Mouse (Mus musculus): ENCODE measurements around the gene Syna. TPM values are rescaled to one million over a fixed set of nuclear protein-coding genes. Genes with fewer than 3 reads are reported as not detected.

The Syna gene
- polyA plus RNA-seq, 1 experiment from 2014 or later: not detected

DNA sequence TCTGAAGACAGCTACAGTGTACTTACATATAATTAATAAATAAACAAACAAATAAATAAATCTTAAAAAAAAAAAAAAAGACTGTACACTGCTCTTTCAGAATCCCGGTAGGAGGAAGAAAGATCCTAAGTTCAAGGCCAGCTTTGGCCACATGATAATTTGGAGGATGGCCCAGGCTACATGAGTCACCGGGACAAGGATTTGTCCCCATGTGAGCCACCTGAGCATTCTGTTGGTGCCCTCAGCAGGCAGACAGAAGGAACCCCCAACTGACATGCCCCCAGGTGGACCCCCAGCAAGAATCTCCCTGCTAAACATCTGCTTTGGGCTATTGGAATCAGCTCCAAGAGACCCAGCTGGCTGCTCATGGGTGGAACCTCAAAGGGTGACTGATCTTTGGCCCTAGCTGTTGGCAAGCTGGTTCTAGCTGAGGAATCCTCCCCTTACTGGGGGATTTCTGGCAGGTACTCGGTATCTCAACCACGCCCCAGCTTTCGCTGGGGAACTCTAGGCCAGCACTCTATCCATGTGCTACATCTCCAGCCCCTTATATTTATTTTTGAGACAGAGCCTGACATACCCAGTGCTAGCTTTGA is 5.9 kb downstream of the Syna start:
- no peak overlapping the region for H3K27ac ChIP-seq (ENCODE audit: low read length)
- no peak overlapping the region for H3K9ac ChIP-seq (ENCODE audit: low read depth, low read length)
- H3K4me1 ChIP-seq (ENCODE audit: control insufficient read depth, insufficient read depth, low read length): peaks cover 36% of the 10 kb centered on the region
- H3K4me3 ChIP-seq (ENCODE audit: low read length): no peak overlapping the region
- no peaks in the 10 kb centered on the region for H3K27me3 ChIP-seq (replicated peaks; ENCODE audit: control insufficient read depth, insufficient read depth, low read length)
- 79% methylated on average over 5 of the region's 5 CpGs for whole genome bisulfite sequencing
- ATAC-seq: no peak
- H3K4me2 ChIP-seq (ENCODE audit: low read depth, low read length): no peak overlapping the region
- H3K36me3 ChIP-seq (ENCODE audit: control insufficient read depth, insufficient read depth, low read length): no peaks in the 10 kb centered on the region
- no peaks in the 10 kb centered on the region for H3K9me3 ChIP-seq (ENCODE audit: control insufficient read depth, low read length)

DNA sequence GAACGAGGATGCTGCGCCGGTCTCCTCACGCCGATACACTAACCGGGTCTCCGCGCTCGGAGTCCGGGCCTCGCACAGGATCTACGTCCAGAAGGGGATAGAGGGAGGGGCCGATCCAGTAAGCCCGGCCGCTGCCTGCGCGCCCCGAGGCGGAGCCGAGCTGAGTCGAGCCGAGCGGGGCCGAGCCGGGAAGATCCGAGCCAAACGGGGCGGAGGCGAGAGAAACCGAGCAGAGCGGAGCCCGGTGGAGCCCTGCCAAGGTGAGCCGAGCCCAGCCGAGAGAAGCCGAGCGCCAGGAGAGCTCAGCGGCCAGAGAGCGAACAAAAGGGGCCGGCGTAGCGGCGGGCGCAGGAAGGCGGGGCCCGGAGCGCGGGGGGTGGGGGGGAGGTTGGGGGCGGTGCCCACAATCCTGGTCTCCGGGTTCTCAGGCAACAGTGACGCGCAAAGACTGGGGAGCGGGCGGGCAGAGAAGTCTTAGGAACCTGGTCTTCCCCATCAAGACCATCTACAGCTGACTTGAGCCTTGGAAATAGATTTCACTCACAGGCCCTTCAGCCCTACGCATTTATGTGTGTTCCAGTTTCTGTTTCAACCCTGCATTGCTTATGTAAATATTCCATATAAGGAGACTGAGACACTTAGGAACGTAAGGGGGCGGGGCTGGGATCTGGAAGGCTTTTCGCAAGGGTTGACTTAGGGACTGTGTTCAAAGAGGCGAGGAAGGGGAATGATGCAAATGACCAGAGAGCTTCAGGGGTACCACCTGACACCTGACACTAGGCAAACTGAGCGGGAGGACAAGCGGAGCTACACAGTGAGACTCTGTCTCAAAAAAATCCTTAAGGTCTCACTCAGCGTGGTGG is 7.6 kb downstream of the Syna start, which contains the start of gene Clip2:
Clip2 (minus strand) TSS at position 325 of the 863 bp plus-strand sequence.
- ATAC-seq: peak; percentile 86
- H3K36me3 ChIP-seq (ENCODE audit: control insufficient read depth, insufficient read depth, low read length): no peaks in the 10 kb centered on the region
- H3K4me2 ChIP-seq (ENCODE audit: low read depth, low read length): peak within 1 kb of the TSS; percentile 78
- WGBS: 2% methylated on average over 58 of the region's 61 CpGs
- no peaks in the 10 kb centered on the region for H3K9me3 ChIP-seq (ENCODE audit: control insufficient read depth, low read length)
- H3K4me3 ChIP-seq (ENCODE audit: low read length): peak within 1 kb of the TSS; percentile 94
- H3K27ac ChIP-seq (ENCODE audit: low read length): peak within 1 kb of the TSS; percentile 99
- peak within 1 kb of the TSS; percentile 95 for H3K9ac ChIP-seq (ENCODE audit: low read depth, low read length)
- peaks cover 44% of the 10 kb centered on the region for H3K4me1 ChIP-seq (ENCODE audit: control insufficient read depth, insufficient read depth, low read length)
- no peaks in the 10 kb centered on the region for H3K27me3 ChIP-seq (replicated peaks; ENCODE audit: control insufficient read depth, insufficient read depth, low read length)

DNA sequence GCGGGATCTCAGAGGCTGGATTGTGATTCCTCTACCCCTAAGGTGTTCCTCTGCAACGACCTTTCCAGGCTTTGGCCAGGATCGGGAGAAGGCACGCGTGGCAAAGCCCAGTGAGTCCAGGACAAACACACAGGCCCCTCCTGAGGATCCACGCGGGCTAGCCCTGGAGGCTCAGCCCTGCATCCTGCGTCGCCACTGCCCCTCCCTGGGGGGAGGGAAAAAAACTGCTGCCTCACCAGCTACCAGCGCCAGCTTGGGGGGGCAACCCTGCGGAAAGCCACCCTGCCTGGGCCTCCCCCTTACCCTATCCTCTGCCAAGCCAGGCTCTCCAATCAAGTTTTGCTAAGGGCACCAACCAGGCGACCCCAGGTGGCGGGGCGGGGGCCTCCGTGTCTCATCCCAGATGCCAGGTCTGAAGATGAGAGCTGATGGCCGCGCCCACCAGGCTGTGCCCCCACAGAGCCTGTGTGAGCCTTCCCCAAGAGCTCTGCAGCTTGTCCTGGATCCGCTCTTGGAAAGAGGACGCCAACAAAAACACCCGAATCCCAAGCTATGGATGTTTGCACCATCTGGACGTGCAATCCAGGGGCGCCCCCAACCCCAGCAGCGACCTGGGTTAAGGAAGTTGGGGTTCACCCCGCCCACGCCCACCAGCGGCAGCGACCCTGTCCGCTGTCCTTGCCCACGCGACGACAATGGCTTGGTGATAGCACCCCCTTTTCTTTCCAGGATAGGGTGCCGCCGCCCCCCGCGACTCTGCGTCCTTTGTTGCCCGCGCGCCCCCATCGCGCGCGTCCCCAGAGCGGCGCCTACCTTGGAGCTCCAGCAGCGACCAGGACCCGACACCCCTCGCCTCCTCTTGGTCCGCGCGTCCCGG is 8.5 kb downstream of the Syna start:
- Histone ChIP-seq H3K4me1 (ENCODE audit: control insufficient read depth, insufficient read depth, low read length) (peaks cover 50% of the 10 kb centered on the region), H3K4me3 (ENCODE audit: low read length) (peak overlapping the region; percentile 94), H3K27ac (ENCODE audit: low read length) (peak overlapping the region; percentile 99), H3K27me3 (replicated peaks; ENCODE audit: control insufficient read depth, insufficient read depth, low read length) (no peaks in the 10 kb centered on the region), H3K9ac (ENCODE audit: low read depth, low read length) (peak overlapping the region; percentile 95), H3K9me3 (ENCODE audit: control insufficient read depth, low read length) (no peaks in the 10 kb centered on the region), H3K4me2 (ENCODE audit: low read depth, low read length) (peak overlapping the region; percentile 78), H3K36me3 (ENCODE audit: control insufficient read depth, insufficient read depth, low read length) (no peaks in the 10 kb centered on the region)
- peak; percentile 1; the same call in 1 of the 2 replicates for ATAC-seq
- WGBS: under 1% methylated on average over 52 of the region's 52 CpGs

DNA sequence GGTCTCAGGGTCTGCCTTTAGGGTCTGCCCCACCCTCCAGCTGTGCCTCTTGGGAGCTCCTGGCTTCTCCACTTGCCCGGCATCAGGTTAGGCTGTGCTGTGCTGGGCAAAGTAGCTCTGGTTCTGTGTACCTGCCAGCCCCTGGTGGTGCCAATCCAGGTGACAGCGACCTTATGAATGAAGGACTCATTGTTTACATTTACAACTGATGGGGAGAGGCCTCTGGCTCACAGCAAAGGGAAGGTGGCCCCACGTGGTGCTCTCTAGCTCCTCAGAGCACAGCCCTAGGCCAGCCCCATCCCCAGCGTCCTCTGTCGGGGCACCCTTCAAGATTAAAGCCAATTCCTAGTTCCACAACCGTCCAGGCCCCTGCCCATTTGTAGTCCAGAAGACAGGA is 9.1 kb downstream of the Syna start:
- 9% methylated on average over 6 of the region's 6 CpGs for WGBS

DNA sequence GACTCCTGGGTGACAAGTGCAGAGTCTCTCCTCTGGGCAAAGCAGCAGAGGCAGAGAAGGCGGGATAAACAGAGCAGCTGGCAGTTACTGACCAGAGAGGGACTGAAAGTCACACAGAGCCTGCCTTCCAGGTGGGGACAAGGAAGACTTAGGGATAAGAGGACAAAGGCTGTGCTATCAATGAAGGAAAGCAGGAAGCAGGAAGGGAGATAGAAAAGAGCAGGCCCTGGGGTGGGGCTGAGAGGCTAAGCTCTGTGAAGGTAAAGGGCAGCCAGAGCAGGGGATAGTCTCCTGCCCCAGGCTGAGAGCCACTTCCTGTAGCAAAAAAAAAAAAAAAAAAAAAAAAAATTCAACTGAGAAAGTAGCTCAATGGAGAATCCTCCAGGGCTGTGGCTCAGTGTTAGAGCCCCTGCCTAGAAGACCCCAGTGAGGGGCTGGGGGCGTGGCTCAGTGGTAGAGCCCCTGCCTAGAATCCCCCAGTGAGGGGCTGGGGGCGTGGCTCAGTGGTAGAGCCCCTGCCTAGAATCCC is 10.3 kb downstream of the Syna start:
- Histone ChIP-seq H3K9ac (ENCODE audit: low read depth, low read length) (peak overlapping the region; percentile 95; the same call in 1 of the 2 replicates), H3K27ac (ENCODE audit: low read length) (peak overlapping the region; percentile 99), H3K4me2 (ENCODE audit: low read depth, low read length) (peak overlapping the region; percentile 26; the same call in 1 of the 2 replicates), H3K36me3 (ENCODE audit: control insufficient read depth, insufficient read depth, low read length) (no peaks in the 10 kb centered on the region), H3K9me3 (ENCODE audit: control insufficient read depth, low read length) (no peaks in the 10 kb centered on the region), H3K27me3 (replicated peaks; ENCODE audit: control insufficient read depth, insufficient read depth, low read length) (no peaks in the 10 kb centered on the region), H3K4me1 (ENCODE audit: control insufficient read depth, insufficient read depth, low read length) (peaks cover 47% of the 10 kb centered on the region), H3K4me3 (ENCODE audit: low read length) (no peak overlapping the region)
- peak; percentile 57 for ATAC-seq
- 71% methylated on average over 2 of the region's 3 CpGs for WGBS

More for the DNA sequence above, 9.1 kb downstream of the Syna start:
- peak; percentile 43 for ATAC-seq
- Histone ChIP-seq H3K9me3 (ENCODE audit: control insufficient read depth, low read length) (no peaks in the 10 kb centered on the region), H3K9ac (ENCODE audit: low read depth, low read length) (peak overlapping the region; percentile 95), H3K27ac (ENCODE audit: low read length) (peak overlapping the region; percentile 99), H3K36me3 (ENCODE audit: control insufficient read depth, insufficient read depth, low read length) (no peaks in the 10 kb centered on the region), H3K27me3 (replicated peaks; ENCODE audit: control insufficient read depth, insufficient read depth, low read length) (no peaks in the 10 kb centered on the region), H3K4me3 (ENCODE audit: low read length) (peak overlapping the region; percentile 94), H3K4me1 (ENCODE audit: control insufficient read depth, insufficient read depth, low read length) (peaks cover 53% of the 10 kb centered on the region), H3K4me2 (ENCODE audit: low read depth, low read length) (peak overlapping the region; percentile 78)

DNA sequence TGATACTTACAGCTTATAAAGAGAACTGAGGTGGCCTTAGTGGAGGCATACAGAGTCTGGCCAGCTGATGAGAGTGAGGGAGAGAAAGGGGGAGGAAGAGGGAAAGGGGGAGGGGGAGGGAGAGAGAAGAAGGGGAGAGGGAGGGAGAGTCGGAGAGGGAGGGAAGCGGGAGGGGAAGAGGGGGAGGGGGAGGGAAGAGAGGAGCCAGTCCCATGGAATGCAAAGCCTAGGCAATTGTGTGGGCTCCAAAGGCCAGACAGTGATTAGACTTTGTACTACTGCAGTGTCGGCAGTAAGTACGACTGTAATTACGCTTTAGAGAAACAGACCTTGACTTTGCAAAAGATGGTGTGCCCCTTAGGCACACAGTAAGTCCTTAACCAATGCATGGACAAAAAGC is 11.7 kb downstream of the Syna start:
- no peaks in the 10 kb centered on the region for H3K27me3 ChIP-seq (replicated peaks; ENCODE audit: control insufficient read depth, insufficient read depth, low read length)
- H3K4me2 ChIP-seq (ENCODE audit: low read depth, low read length): peak overlapping the region; percentile 27; the same call in 1 of the 2 replicates
- 0 out of 2 replicates have a peak overlapping the region, but pooled peaks have one; percentile 37 for H3K9ac ChIP-seq (ENCODE audit: low read depth, low read length)
- H3K9me3 ChIP-seq (ENCODE audit: control insufficient read depth, low read length): no peaks in the 10 kb centered on the region
- H3K27ac ChIP-seq (ENCODE audit: low read length): peak overlapping the region; percentile 99
- peak overlapping the region; percentile 5; the same call in 1 of the 2 replicates for H3K4me3 ChIP-seq (ENCODE audit: low read length)
- 29% methylated on average over 5 of the region's 5 CpGs for WGBS
- peak; percentile 39 for ATAC-seq
- H3K36me3 ChIP-seq (ENCODE audit: control insufficient read depth, insufficient read depth, low read length): no peaks in the 10 kb centered on the region
- peaks cover 45% of the 10 kb centered on the region for H3K4me1 ChIP-seq (ENCODE audit: control insufficient read depth, insufficient read depth, low read length)

DNA sequence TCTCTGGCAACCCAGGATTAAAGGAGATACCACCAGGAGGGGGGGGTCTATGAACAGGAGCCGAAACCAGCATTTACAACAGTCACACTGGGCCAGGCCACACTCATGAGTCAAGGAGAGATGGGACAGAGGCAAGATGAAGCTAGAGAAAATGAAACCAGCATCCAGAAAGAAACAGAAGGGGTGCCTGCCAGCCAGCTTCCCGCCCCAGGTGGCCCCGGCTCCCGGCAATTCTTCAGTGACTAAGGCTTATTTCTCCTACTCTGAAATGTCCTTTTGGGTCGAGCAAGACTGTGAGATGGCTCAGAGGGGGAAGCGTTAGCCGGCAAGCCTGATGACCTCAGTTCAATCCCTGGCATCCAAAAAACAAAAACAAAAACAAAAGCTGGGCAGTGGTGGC is 13.2 kb downstream of the Syna start:
- no peaks in the 10 kb centered on the region for H3K9me3 ChIP-seq (ENCODE audit: control insufficient read depth, low read length)
- no peak for ATAC-seq
- no peak overlapping the region for H3K27ac ChIP-seq (ENCODE audit: low read length)
- H3K4me1 ChIP-seq (ENCODE audit: control insufficient read depth, insufficient read depth, low read length): peaks cover 42% of the 10 kb centered on the region
- no peak overlapping the region for H3K4me2 ChIP-seq (ENCODE audit: low read depth, low read length)
- no peaks in the 10 kb centered on the region for H3K27me3 ChIP-seq (replicated peaks; ENCODE audit: control insufficient read depth, insufficient read depth, low read length)
- H3K9ac ChIP-seq (ENCODE audit: low read depth, low read length): no peak overlapping the region
- no peak overlapping the region for H3K4me3 ChIP-seq (ENCODE audit: low read length)
- no peaks in the 10 kb centered on the region for H3K36me3 ChIP-seq (ENCODE audit: control insufficient read depth, insufficient read depth, low read length)
- WGBS: 83% methylated on average over 7 of the region's 7 CpGs

DNA sequence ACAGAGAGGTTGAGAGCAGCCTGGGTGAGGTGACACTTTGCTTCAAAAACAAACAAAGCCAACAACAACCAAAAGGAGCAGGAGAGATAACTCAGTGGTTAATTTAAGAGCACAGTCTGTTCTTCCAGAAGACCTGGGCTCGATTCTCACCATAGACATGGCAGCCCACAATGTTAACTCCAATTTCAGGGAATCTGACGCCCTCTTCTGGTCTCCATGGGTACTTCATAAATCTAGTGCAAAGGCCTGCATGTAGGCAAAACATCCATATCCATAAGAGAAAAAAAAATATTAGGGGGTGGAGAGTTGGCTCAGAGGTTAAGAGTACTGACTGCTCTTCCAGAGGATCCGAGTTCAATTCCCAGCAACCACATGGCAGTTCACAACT is 14.7 kb downstream of the Syna start:
- Histone ChIP-seq H3K4me2 (ENCODE audit: low read depth, low read length) (no peak overlapping the region), H3K9me3 (ENCODE audit: control insufficient read depth, low read length) (no peaks in the 10 kb centered on the region), H3K36me3 (ENCODE audit: control insufficient read depth, insufficient read depth, low read length) (no peaks in the 10 kb centered on the region), H3K9ac (ENCODE audit: low read depth, low read length) (no peak overlapping the region), H3K4me1 (ENCODE audit: control insufficient read depth, insufficient read depth, low read length) (peaks cover 44% of the 10 kb centered on the region), H3K27me3 (replicated peaks; ENCODE audit: control insufficient read depth, insufficient read depth, low read length) (no peaks in the 10 kb centered on the region), H3K27ac (ENCODE audit: low read length) (no peak overlapping the region), H3K4me3 (ENCODE audit: low read length) (no peak overlapping the region)
- 53% methylated on average over 3 of the region's 3 CpGs for WGBS
- ATAC-seq: no peak

Measured in intestine, embryonic 16.5 days (tissue).